Mouse (Mus musculus): Measurements from ENCODE around the gene Cd47.
A peak's percentile ranks its signal among the peaks of the same experiment; 100 is the strongest.
"Not testable (repeated sequence)": the region's sequence is repeated elsewhere in the genome, so short reads cannot be mapped to it uniquely, and the experiment has no call there.

Gene Cd47

DNA sequence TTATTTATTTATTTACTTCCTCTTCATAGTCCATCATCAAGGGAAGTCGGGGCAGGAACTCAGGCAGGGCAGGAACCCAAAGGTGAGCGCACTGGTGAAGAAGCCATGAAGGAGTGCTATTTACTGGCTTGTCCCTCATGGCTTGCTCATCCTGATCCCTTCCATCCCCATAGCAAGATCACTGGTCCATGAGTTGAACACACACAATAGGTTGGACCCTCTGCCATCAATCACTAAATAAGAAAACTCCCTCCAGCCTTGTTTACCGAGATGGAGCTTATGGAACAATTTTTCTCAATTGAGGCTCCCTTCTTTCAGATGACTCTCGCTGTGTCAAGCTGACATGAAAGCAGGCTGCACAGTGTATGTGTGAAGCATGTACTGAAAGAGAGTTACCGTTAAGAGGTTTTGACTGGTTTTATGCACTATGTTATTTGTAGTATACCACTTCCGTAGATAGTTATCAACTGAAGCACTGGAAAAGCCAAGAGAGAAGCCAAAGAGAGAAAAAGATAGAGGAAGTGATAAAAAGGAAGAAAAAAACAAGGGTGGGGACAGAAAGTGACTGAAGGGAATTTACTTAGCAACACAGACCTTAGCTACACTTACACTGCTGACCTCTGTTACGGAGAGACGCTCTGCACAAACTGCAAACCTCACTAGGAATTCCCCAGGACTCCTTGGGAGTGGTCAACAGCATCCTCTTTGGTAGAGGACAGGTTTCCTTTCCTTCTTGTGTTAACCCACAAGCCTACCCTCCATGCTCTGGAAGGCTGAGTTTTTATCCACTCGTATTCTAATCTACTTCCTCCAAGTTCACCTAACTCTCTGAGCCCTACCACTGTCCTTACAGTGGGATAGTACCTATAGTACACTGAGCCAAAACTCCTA lies 9.5 kb upstream of the Cd47 start:
- no peak for DNase-seq

DNA sequence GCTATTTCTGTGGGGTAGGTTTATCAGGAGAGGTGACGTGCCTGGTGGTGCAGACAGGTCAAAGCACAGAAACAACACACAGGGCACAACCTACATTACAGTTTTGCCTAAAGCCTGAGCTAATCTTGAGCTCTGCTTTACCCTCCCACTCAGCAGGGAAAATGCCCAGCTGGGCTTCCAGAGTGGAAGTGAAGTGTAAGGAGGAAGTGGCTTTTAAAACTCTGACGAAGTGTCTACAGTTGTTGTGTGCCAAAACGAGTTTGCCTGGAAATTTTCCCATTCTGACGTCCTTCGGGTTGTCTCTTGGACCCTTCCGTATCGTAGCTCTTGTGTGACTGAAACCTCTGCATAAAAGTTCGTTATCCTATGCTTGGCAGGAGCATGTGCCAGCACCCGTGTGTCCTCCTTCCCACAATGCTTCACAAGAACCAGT lies 7.9 kb upstream of the Cd47 start:
- DNase-seq = peak; percentile 46

DNA sequence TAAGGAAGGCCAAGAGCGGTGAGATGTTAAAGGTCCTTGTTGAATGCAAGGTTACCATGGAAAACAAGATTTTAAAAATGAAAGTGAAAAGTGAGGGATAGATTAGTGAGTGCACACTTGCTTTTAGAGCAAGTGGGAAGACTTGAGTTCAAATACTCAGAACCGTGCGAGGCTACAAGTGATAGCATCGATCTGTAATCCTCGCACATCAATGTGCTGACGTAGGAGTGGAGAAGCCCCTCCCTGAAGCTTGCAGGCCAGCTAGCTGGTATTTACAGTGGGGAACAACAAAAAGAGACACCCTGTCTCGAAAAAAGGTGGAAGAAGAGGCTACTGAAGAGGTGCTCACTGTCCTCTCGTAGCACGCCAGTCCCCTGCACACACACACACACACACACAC lies 6.7 kb upstream of the Cd47 start:
- DNase-seq = no peak

DNA sequence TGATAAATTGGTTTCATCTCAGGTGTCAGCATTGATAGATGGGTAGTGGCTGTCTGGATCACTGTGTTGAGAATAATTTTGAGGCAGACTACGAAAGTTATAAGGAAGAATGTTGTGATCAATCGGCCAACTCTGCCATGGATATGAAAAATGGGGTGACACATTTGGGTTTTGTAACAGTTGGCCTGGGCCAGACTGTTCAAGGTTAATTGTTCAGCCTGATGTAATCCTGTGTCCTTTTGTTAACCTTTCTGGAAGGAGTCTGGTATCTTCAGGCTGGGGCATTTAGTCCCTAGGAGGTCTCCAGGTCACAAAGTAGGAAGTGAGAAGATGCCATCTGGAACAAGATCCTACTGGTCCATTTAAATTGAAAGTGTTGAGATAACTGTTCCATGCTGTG lies 4.1 kb upstream of the Cd47 start:
- no peak for DNase-seq

DNA sequence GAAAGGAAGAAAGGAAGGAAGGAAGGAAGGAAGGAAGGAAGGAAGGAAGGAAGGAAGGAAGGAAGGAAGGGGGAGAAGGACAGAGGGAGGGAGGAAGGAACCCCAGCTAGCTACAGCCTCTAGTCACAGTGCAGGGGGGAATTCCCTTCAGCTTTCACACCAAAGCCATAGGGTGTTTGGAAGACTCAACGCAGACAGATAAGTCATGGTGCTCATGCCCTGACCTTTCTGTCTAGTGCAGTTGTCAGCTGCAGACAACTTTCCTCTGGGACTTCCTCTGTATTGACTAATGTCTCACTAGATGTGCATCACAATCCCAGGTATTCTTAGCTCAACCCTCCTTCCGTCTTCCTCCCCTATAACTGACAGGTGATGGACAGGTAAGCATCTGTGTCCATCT lies 3.4 kb upstream of the Cd47 start:
- no peak for DNase-seq

DNA sequence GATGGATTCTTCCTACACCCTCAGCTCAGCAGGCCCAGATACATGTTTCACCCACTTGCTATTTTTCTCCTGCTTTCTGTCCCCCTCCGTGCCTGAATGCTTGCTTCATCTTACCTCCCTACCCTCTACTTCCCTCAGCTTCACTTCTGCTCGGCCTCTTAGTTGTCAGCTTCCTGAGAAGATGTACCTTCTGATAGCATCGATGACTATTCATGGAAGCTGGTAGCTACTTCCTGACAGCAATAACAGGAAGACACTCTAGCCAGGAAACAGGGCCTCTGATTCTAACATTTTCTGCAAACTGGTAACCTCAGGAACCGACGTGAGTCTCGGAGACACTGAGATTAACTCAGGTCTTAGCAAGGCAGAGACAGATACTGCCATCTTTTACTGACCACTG lies 1.5 kb upstream of the Cd47 start:
- DNase-seq = peak; percentile 41

DNA sequence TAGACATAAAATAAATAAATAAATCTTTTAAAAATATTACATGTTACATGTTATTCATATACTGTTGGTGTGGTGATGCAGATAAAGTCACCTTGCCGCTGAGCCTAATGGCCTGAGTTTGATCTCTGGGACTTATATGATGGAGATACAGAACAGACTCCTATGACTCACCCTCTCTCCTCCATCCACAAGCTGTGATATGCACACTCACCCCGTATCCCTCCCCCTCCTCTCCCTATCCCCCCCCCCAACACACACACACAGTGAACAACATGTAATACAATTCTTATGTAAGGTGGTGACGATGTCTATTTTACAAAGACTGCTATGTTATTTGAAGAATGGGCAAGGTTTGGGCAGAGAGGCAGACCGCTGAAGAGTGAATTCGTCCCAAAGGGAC lies 663 bp downstream of the Cd47 start:
- no peak for DNase-seq

DNA sequence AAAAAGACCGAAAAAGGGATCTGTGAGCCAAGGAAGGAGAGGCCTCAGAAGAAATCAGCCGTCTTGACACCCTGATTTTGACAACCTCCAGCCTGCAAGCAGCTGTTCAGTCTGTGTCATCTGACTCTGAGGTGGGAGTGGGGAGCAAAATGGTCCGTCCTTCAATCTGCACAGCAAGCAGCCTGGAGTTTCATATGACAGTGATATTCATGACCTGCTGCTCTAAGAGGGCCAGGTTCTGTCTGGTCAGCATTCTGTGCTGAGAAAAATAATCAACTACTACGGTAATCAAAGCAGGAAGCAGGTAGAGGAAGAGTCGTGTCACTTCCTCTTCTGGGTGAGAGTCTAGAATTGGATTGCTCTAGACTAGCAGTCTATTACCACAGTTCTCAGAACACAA lies 1.1 kb downstream of the Cd47 start:
- no peak for DNase-seq

DNA sequence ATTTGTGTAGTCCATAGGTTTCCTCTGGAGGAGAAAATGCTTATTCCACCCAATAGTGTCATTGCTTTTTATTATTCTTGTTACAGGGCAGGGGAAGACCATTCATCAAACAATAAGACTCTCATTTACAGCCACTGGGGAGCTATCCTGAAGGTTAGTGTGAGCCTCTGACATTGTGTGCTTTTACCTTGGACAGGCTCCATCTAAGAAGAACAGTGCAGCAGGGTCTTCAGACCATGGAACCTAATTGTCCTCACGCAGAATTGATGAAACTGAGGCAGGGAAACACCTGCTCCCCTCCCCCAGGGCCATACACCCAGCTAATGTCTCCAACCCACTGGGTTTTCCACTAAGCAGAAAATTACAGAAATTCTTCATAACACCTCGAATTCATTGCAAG lies 2.7 kb downstream of the Cd47 start:
- no peak for DNase-seq

DNA sequence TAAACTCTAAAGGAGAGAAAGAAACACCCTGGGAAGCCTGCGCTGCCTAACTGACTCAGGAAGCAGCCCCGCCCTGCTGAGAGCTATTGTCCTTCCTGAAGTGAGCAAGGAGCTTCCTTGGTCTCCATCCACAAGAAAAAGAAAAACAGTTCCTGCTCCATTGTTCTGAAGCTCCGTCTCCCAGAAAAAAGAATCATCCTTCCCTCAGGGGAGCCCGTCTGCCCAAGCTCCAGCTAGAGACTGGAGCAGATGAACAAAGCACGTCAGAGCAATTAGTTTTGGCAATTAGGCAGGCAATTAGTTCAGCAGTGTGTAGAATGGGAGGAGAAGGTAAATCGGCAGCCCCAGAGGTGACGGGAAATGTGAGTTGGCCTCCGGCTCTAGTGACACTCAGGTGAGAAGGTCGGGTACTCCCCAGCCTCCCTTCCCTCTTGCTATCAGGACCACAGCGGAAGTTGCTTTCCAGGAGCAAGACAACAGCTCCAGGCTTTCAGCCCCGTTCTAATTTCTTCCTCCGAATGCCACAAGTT lies 3.7 kb downstream of the Cd47 start:
- peak; percentile 38 for DNase-seq

DNA sequence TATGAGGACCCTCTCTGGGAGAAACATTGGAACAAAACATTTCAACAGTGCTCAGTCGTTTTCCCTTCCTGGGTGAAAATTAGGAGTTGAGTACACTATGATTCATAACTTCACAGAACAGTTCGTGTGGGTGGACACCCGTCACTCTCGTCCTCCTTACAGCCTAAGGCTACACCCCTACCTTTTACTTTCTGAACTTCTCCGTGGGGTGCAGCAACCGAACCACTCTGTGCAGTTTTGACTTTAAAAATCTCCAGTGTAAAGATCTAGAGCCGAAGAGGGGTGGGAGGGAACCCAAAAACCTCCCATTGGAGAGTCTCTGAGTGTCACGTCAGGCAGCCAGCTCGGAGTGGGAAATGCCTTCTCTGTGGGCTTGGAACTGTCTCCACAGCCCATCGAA lies 6.6 kb downstream of the Cd47 start:
- no peak for DNase-seq

DNA sequence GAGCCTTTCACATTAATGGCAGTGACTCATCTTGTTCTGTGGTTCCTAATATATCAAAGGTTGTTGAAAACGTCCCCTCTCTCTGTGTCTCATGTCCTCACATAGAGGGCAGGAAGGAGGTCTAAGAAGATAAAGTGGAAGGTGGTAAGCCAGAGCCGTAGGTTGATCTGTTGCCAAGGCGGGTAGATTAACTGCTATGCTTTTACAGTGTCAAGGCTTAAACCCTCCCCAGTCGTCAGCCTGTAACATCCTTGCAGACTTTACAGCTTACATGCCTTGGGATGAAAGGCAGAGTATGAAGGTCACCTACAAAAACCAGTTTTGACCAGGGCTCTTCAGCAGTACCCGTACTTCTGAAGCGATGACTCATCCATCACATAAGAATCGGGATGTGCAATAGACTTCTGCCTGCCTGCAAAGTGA lies 7.1 kb downstream of the Cd47 start:
- no peak for DNase-seq

DNA sequence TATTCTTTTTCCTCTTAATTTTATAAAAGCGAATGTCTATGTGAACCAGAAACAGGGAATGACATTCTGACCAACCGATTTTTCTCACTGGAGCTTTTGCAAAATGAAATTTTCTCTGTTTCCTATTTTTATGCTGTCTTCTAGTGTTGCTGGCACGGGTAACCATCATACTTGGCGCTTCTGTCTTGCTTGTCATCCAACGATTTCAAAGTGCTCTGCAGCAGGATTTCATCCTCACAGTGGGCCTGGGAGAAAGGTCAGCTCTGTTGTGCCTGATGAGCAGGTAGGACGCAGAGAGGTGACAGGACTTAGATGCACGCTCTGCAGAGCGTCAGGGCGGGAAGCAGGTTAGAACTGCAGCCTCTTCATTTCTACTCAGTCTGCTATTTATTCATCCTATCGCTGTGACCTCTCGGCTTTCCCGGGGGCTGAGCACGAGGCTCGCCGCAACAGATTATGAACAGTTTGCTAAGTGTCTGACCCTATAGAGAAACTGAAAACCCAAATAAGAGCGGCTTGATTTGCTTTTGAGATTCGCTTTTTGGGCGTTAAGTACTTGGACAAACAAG lies 7.6 kb downstream of the Cd47 start:
- DNase-seq = no peak

DNA sequence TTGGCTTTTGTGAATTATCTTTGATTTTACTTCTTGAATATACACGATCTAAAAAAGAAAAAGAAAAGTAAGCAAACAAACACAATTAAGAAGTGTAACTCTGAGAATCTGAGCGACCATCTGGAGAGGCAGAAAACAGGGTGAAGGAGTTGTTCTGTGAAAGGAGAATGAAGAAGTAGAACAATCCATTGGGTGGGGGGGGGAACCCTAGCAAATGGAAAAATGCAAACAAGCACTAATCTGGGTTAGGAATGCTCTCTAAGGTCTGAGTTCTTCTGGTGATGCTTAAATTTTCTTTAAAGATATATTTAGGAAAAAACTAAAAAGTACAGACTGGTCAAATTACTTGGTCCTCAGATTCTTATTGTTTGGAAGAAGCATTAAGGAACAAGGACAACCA lies 11.6 kb downstream of the Cd47 start:
- no peak for DNase-seq

DNA sequence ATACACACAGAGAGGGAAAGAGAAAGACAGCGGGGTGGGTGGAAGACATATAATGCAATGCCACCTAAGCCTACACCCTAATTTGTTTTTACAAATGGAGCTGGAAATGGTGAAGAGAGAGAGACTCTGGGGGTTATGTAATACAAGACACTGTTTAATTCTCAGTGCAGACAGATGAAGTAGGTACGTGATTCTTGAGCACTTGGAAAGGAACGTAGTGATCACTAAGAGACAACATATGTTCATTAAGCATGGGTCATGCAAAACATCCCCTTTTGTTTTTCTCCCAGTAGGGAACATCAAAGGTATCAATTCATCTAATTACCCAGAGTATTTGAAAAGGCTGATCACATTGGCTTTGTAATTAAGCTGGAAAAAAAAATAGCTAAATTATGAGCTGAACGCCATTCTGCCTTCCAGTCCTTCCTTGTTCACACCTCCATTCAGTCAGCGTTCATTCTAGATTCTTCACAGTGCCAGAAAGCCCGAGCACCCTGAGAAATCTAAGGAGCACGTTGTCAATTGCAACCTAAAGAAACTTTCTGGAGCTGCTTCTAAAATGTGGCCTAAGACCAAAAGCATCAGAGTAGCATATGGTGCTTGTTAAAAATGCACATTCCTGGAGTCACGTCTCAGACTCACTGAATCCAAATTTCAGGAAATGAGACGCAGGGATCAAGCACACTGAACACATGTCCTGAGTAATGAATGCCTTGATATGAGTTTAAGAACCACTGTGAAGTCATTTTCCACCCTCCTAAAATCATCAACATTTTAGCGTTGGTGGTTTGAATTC lies 12.7 kb downstream of the Cd47 start:
- no peak for DNase-seq

DNA sequence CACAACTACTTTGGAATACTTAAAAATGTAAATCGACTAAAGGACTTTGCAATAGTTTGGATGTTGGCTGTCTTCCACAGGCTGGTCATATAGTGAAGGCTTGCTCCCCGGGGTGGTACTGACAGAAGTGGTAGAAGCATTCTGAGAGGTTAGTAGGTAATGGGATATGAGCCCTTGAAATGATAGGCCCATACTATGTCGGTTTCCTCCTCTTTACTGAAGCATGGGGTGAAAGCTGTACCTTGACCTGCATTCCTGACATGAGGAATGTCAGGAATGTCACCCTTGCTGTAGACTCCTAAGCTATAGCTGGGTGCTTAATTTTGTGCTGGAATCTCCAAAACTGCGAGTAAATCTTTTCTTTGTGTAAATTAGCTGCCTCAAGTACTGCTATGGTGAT lies 14.1 kb downstream of the Cd47 start:
- DNase-seq = no peak

DNA sequence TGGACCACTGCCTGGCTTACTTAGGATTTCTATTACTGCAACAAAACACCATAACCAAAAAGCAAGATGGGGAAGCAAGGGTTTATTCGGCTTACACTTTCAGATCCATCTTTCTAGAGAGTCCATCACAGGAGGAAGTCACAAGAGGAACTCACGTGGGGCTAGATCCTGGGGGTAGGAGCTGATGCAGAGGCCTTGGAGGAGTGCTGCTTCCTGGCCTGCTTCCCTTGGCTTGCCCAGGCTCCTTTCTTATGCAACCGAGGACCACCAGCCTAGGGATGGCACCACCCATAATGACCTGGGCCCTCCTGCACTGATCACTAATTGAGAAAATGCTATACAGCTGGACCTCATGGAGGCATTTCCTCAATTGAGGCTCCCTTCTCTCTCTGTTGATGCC lies 16.6 kb downstream of the Cd47 start:
- DNase-seq = no peak

DNA sequence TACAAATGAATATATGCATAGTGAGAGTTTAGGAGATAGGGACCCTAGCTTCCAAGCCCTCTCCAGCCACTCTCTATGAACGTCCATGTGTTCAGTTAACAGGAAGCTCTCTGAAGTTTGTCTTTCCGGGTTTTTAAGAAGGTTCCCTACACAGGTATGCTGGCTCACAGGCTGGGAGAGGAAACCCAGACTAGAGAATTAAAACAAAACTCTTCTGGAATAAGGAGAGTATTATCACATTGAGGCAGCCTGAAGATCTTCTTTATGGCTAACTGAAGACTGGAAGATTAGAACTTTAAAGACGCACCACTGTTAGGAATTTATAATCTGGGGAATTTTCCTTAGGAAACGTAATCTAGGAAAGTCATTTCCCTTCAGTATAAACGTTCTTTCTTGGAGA lies 17.8 kb downstream of the Cd47 start:
- no peak for DNase-seq

DNA sequence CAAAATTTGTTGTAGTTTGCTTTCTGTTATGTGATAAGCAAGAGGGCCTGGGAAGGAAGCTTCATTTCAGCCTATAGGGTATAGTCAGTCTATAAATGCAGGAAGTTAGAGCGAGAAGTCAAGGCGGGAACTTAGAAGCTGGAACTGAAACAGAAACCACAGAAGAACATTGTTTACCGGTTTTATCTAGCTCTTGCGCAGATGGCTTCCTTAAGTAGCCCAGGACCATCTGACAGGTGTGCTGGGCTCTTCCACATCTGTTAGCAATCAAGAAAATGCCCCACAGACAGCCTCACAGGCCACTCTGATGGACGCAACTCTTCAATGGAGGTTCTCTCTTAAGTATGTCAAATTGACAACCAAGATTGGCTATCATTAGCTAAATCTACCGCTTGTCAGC lies 18.3 kb downstream of the Cd47 start:
- DNase-seq = peak; percentile 14

DNA sequence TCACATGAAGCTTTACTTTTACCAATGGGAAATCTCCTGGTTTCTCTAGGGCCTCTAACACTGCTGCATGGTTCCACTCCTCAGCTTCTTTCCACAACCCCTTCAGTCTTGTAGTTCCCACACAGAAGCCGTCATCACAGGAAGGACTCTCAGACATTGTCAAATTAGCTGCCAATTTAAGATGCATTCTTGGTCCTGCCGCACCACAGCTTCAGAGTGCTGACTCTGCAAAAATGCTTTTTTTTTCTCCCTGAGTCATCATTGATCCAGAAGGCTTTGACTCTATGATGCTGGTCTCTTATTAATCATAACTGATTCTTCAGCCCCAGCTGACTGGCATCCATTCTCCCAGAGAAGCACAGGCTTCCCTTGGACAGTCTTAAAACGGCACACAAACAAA lies 19.2 kb downstream of the Cd47 start:
- no peak for DNase-seq

DNA sequence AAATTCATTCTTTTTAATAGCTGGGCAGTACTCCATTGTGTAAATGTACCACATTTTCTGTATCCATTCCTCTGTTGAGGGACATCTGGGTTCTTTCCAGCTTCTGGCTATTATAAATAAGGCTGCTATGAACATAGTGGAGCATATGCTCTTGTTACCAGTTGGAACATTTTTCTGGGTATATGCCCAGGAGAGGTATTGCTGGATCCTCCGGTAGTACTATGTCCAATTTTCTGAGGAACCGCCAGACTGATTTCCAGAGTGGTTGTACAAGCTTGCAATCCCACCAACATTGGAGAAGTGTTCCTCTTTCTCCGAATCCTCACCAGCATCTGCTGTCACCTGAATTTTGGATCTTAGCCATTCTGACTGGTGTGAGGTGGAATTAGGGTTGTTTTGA lies 30.6 kb downstream of the Cd47 start:
- not testable (repeated sequence) for DNase-seq

DNA sequence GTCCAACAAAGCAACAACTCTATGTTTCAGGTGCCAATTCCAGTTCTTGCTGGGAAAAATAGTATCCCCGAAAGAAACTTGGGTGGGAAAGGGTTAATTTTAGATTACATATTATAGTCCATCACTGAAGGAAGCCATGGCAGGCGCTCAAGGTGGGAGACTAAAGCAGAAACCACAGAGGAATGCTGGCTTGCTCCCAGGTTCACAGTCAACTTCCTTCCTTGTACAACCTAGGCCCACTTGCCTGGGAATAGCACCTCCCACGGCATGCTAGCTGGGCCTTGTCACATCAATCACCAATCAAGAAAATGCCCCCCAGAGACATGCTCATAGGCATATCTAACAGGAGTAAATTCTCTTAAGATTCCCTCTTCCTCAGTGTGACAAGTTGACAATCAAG lies 32.0 kb downstream of the Cd47 start:
- no peak for DNase-seq

DNA sequence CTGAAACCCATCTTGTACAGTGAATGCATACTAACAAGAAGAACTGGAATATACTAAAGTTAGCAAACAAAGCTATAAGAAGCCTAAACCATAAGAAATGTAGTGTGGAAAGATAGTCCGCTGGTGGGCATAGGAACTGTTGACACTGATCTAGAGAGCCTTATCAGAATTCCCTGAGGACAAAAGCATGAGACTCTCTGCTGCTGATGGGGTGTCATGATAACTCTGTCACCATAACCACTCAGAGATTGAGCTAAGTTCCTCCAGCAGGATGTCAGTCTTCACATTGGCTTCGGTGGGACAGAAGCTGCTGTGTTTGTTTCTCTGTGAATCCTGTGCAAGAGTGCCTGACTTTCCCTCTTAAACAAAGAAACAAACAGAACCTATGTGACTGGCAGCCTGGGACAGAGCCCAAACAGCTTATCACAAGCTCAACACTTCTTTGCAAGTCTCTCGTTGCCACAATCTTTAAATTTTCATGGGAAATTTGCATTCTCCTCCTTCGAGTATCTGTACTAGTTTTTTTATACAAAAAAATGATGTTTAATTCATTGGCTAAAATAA lies 33.9 kb downstream of the Cd47 start:
- no peak for DNase-seq

All from kidney, adult 9 months (tissue).